Mouse (Mus musculus) left cerebral cortex, adult 2 months (tissue): Measurements from ENCODE around the gene Adamts2. TPM values are rescaled to one million over a fixed set of nuclear protein-coding genes. Genes with fewer than 3 reads are reported as not detected.

ENCODE experiments used
- DNase-seq, 2 experiments: peaks; one replicate each; pipeline ENCODE4 v3.0.0; 2021 to 2022; ENCODE audit warnings: low spot score in 2 of 2, mixed read lengths in 1 of 2; ENCODE audit errors: extremely low spot score in 1 of 2
- H3K27ac ChIP-seq: fragments of 200-600 bp; 2 replicates; pipeline ENCODE4 v1.8.1; 2022
- H3K4me3 ChIP-seq: fragments of 200-600 bp; 2 replicates; pipeline ENCODE4 v1.8.1; 2022
- CTCF ChIP-seq: fragments of 200-600 bp; IDR thresholded peaks from 2 replicates; pipeline ENCODE4 v1.8.1; 2022; ENCODE audit warnings: antibody characterized with exemption, mild to moderate bottlenecking, moderate library complexity
- intact Hi-C: fragments of 180-260 bp; cut with DNase I; formaldehyde crosslinking; loops from one replicate; pipeline ENCODE4 v1.15.1; 2025
- total RNA-seq, 2 experiments: library from RNA; stranded (reverse); gene quantifications; 2 replicates each; pipeline ENCODE4 v1.2.3; 2021

Adamts2 gene
- total RNA-seq, 2 experiments from 2014 or later, result 10.9 to 13.0 TPM

DNA sequence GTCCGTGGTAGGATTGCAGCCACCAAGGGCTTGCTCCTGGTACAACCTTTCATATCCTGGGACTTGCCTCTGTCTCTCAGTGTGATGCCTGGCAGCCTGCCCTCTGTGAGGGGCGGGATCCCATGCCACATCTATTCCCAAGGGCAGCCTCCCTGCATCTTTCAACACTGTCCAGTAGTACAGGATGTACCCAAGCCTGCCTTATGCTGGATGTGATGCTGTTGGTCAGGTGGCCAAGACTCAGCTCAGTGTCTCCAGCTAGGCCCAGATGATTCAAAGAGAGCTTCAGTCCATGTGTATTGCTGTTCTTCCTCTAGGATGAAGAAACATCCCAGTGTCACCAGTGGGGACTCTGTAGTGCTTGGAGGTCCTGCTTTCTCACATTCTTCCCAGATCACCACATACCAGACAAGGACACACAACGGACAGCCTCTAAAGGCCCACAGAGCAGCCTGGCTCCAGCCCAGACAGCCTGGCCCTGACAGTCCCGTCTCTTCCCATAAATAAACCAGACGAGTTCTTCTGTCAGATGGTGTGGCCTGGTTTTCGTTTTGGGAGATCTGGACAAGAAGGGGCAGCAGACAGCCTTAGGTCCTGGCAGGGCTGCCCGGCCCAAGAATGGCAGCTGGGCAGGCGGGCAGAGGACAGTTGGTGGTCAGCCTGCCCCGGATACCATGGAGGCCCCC lies 52.0 kb downstream of the Adamts2 start:
- no peak for DNase-seq
- Histone ChIP-seq H3K4me3 (no peak overlapping the region), H3K27ac (no peak overlapping the region)
- intact Hi-C loops, result no loop called here
- TF ChIP-seq CTCF, result no peak

DNA sequence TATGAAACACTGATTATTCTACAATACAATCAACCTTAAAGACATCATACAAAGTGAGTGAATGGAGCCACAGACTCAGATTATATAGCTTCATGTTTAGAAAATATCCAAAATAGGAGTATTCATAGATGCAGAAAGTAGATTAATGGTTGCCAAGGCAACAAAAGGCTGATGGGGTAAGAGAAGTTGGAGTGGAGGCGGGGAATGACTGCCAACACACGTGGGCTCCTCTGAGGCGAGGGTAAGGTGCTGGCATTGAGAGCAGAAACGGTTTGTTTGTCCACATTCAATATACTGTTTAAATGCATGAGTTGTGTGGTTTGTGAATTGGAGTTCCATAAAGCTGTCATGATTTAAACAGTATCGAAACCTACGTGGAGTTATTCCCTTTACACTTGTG lies 56.9 kb downstream of the Adamts2 start:
- intact Hi-C loops, result no loop called here
- DNase-seq, result no peak
- no peak for TF ChIP-seq CTCF
- Histone ChIP-seq H3K4me3 (no peak overlapping the region), H3K27ac (no peak overlapping the region)

DNA sequence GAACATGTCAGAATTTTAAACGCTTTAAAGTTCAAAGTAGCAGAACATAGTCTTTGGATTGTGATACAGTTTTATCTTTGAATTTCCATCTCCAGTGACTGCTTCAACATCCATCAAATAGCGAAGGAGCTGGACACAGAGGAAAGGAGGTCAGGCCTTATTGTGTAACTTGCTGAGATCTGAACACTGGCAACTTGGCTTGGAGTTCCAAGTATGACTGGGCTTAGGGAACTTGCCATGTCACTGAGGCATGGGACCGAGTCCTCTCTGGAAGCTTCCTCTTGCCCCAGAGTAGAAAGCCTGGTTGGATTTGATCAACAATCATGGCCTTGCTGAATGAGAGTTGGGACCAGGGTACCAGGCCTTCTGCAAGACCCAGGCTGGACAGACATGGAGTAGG lies 60.3 kb downstream of the Adamts2 start:
- DNase-seq, result no peak
- H3K27ac ChIP-seq, result no peak overlapping the region
- intact Hi-C loops, result no loop called here
- no peak overlapping the region for H3K4me3 ChIP-seq
- TF ChIP-seq CTCF, result no peak

DNA sequence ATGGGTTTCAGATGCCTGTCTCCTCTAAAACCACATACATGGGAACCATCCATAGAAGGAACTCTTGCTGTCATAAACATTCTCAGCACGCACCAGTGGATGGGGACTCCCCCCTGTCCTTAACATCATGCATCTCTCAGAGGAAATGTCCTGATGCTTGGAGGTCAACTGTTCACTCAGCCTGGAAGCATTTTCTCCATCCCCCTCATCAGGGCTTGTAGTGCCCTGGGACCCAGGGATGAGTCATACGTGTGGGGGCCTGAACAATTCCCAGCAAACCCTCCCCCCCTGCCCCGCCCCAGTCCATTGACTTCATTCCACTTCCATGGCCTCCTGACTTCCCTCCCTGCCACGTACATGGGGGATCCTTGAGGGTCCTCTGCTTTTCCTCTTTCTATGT lies 62.9 kb downstream of the Adamts2 start:
- Histone ChIP-seq H3K27ac (no peak overlapping the region), H3K4me3 (no peak overlapping the region)
- intact Hi-C loops, result no loop called here
- no peak for DNase-seq
- TF ChIP-seq CTCF, result no peak

DNA sequence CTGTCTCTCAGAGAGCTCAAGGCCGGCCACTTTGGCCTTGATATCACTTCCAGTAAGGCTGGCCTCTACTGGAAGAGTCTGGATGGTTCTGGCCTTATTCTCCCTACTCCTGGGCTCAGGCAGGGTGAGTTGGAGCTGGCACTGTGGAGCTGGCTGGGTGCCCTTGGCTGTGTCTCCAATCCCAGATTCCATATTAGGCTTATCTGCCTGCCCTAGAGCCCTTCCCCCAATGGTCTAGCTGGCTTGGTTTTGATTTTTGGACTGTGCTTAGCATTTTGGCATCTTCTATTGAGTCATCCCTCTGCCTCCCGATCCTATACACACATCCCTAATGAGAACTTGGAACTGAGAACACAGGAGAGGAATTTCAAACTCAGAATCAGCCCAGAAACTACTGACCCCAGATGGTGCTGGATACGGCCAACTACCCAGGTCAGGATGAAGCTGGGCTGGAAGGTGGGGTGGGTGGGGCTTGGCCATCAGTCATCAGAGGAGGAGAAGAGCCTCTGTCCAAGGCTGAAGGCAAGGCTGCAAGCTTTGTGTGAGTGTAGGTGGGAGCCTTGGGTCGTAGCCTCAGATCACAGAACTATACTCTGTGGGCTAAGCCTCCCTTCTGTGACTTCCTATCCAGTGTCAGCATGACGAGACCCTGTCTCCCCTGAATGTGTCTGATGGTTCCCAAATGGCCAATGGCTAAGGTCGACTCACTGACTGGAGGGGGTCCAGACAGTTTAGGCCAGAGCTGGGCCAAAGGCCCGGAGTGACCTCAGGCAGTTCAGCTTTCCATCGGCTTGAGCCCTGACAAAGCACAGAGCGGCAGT lies 67.9 kb downstream of the Adamts2 start:
- DNase-seq, result no peak
- intact Hi-C loops, result no loop called here
- H3K27ac ChIP-seq, result no peak overlapping the region
- TF ChIP-seq CTCF, result no peak
- H3K4me3 ChIP-seq, result no peak overlapping the region

DNA sequence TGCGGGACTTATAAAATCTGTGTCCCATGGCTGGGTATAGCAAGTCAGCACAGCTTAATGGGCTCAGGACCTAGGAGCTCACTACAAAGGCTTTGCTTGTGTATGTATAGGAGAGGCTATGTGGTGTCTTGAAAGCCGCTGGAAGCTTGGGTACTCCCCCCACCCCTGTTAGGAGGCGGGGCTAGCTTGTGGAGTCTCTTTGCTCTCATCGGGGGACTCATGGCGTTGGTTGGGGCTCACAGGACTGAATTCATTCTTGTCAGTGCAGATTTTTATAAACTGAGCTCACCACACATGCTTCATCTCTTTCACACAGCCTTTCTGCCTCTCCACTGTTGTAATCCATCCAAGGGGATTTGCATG lies 68.5 kb downstream of the Adamts2 start:
- DNase-seq, result no peak
- intact Hi-C loops, result no loop called here

DNA sequence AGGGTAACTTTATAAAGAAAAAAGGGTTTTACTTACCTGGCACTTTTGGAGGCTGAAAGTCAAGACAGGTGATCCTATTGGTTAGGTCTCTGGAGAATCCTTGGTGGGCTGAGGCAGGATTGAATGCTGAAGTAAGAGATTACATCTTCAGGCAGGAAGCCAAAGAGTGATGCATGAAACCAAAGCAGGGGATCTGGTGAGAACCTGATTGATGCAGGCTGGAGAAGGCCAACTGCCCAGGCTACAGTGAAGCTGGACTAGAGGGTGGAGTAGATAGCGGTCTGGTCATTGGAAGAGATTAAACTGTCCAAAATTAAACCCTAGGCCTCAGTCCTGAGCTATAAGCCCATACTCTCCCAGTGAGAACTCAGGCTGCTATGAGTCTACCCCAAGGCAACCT lies 69.0 kb downstream of the Adamts2 start:
- H3K4me3 ChIP-seq, result no peak overlapping the region
- DNase-seq, result no peak
- TF ChIP-seq CTCF, result no peak
- intact Hi-C loops, result no loop called here
- no peak overlapping the region for H3K27ac ChIP-seq

More for the DNA sequence above, 68.5 kb downstream of the Adamts2 start:
- TF ChIP-seq CTCF, result no peak
- Histone ChIP-seq H3K27ac (no peak overlapping the region), H3K4me3 (no peak overlapping the region)

DNA sequence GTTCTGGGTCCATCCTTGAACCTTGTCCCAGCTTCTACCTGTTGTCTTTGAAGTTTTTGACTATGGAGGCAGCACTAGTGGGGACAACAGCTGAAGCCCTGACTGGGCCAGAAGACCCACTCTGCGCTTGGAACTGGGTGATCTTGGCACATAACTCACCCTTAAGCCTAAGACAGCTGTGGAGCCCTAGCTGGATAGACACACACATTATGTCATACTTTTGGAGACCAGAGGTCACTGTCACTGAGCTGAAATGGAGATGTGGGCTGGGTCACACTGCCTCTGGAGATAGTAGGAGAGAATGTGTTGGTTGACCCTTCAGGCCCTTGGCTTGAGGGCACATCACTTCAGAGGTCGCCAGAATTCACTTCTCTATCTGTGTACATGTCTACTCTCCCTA lies 69.5 kb downstream of the Adamts2 start:
- Histone ChIP-seq H3K27ac (no peak overlapping the region), H3K4me3 (no peak overlapping the region)
- intact Hi-C loops, result no loop called here
- TF ChIP-seq CTCF, result no peak
- no peak for DNase-seq

DNA sequence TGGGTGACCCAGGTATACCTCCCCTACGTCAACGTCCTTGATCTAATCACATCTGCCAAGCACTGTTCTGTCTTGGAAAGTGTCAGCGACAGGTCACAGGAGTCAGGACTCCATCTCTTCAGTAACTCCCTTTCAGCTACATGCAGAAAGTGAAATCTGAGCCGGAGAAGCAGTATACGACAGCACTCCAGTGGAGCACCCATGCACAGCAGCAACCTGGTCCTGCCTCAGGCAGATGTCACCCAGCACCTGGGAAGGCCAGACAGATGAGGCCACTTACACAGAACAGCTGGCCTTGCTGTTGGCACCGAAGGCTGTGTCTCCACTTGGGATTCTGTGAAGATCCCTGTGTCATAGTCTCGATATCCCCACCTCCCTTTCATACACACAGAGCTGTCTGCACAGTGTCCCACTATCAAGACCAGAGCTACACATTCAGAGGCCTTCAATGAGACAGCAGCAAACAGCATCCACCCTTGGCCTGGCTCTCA lies 70.0 kb downstream of the Adamts2 start:
- H3K4me3 ChIP-seq, result no peak overlapping the region
- DNase-seq, result no peak
- intact Hi-C loops, result no loop called here
- no peak overlapping the region for H3K27ac ChIP-seq
- no peak for TF ChIP-seq CTCF

DNA sequence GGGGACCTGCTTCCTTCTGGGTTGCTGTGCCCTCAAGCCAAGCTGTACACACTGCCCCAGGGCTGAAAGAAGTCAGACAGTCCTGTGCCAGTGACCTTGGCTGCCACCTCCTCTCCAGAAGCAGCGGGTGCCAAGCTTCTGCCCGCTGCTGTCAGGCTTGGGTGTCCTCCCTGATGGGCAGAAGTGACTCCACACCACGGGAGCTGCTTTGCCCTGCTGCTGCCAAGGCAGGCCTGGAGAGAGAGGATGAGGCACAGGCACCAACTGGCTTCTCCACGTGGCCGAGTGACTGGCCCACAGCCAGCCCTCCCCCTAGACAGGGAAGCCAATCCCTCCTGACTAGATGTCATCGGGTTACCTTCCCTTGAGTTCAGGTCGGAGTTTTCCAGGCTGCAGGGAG lies 71.0 kb downstream of the Adamts2 start:
- no peak for DNase-seq
- TF ChIP-seq CTCF, result no peak
- Histone ChIP-seq H3K27ac (no peak overlapping the region), H3K4me3 (no peak overlapping the region)
- intact Hi-C loops, result no loop called here

DNA sequence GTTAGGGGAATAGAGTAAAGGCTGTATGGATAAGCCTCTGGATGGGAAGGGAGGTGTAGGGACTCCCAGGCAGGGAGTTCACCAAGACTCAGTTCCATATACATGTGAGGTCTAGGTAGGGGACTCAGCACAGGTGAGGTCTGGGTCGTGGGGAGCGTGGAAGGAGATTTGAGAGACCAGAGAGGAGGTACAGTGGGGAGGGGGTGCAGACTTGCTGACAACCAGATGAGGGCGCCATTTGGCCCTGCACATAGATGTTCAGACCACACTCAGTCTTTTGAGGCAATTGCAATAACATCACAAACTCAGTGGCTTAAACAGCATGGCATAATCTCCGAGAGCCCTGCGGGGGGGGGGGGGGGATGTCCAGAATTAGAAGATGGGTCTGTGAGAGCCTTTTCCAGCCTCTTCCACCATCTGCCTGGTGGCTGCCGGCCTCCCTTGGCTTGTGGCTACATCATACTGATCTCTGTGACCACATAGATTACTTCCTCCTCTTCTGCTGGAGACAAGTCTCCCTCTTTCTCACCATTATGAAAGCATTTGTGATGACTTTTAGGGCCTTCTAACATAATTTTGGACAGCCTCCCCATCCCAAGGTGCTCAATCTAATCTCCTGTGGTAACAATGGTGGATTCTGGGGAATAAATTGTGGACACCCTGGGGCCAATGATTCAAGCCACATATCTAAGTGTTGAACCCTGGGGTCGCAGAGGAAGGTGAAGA lies 71.8 kb downstream of the Adamts2 start:
- no peak overlapping the region for H3K4me3 ChIP-seq
- peak; percentile 34 for TF ChIP-seq CTCF
- no peak overlapping the region for H3K27ac ChIP-seq
- intact Hi-C loops, result no loop called here
- no peak for DNase-seq

DNA sequence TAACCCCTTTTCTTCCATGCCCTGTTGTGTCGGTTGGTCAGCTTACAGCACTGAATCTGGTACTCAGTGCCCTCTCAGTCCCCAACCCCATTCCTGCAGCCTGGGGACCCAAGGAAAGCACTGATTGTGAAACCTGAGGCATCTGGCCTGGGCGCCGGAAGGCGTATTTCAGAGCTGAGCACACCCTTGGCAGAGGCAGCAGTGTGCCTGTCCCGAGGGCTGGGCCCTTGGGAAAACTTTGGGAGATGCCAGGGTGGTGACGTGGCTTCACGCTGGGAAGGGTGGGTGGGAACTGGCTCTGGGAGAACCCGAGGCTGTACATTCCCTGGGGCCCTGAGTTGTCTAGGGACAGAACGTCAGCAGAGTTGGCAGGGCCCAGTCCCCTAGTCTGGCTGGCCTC lies 72.5 kb downstream of the Adamts2 start:
- no peak overlapping the region for H3K4me3 ChIP-seq
- intact Hi-C loops, result no loop called here
- no peak overlapping the region for H3K27ac ChIP-seq
- TF ChIP-seq CTCF, result no peak
- no peak for DNase-seq
